Mouse (Mus musculus) liver, embryonic 14 days (tissue): ENCODE data around the gene Cyp11a1. TPM values are rescaled to one million over a fixed set of nuclear protein-coding genes. Genes with fewer than 3 reads are reported as not detected.

Source experiments
- polyA plus RNA-seq: library from polyadenylated mRNA; depleted of rRNA; stranded (reverse); fragments of >200 nt; gene quantifications from 2 replicates; pipeline ENCODE4 v1.2.3, GENCODE M21; 2012; rRNA removed

The Cyp11a1 gene
- polyA plus RNA-seq: 0.21 and 0.23 TPM in 2 replicates

GRCm38 (mm10) chr9:58005753-58006461 lies at the start of gene Cyp11a1:
TSS of gene Cyp11a1 (plus strand) at chr9:58006411.

GRCm38 (mm10) chr9:58063531-58063930 lies 57.3 kb downstream of the Cyp11a1 start, which contains the start of gene Stra6:
TSS of gene Stra6 (plus strand) at chr9:58063788.

Other genes with a start within 250 kb of the Cyp11a1 start
- gene Clk3, start 240.6 kb upstream of the Cyp11a1 start, polyA plus RNA-seq: 116 and 134 TPM in 2 replicates
- 6.5 and 8.1 TPM in 2 replicates for gene Arid3b, start 169.6 kb upstream of the Cyp11a1 start, polyA plus RNA-seq
- gene Ubl7, start 95.4 kb upstream of the Cyp11a1 start, polyA plus RNA-seq: 22.7 and 27.6 TPM in 2 replicates
- gene Sema7a, start 66.3 kb upstream of the Cyp11a1 start, polyA plus RNA-seq: 0.10 and 0.14 TPM in 2 replicates
- gene Stra6, start 57.4 kb downstream of the Cyp11a1 start, polyA plus RNA-seq: 0.03 and 0.05 TPM in 2 replicates
- not detected in 2 replicates for gene Ccdc33, start 112.4 kb downstream of the Cyp11a1 start, polyA plus RNA-seq
- gene Islr, start 197.9 kb downstream of the Cyp11a1 start, polyA plus RNA-seq: 2.4 and 5.0 TPM in 2 replicates
- gene Islr2, start 197.9 kb downstream of the Cyp11a1 start, polyA plus RNA-seq: 0.05 and 0.16 TPM in 2 replicates
- gene Pml, start 243.4 kb downstream of the Cyp11a1 start, polyA plus RNA-seq: 14.0 and 19.8 TPM in 2 replicates
- 3.2 and 3.8 TPM in 2 replicates for gene Stoml1, start 246.8 kb downstream of the Cyp11a1 start, polyA plus RNA-seq